Mouse (Mus musculus) thymus, postnatal 10 days (tissue): Measurements from ENCODE around the gene Pmel.

ENCODE experiments used
- DNase-seq, 2 experiments: peaks; one replicate each; pipeline ENCODE4 v3.0.0; 2021; ENCODE audit warnings: low spot score in 2 of 2

Gene Pmel

GRCm38 (mm10) chr10:128703895-128704294 is at the start of gene Pmel:
Pmel (plus strand) TSS chr10:128704195.
- DNase-seq, result no peak

- no peak for DNase-seq
Measured at GRCm38 (mm10) chr10:128655254-128655653, 48.7 kb upstream of the Pmel start.

- DNase-seq, result no peak
Measured at GRCm38 (mm10) chr10:128656731-128657130, 47.3 kb upstream of the Pmel start.

- no peak for DNase-seq
Measured at GRCm38 (mm10) chr10:128657844-128658243, 46.2 kb upstream of the Pmel start.

GRCm38 (mm10) chr10:128659490-128659889 is 44.5 kb upstream of the Pmel start:
- DNase-seq, result no peak

- no peak for DNase-seq
Measured at GRCm38 (mm10) chr10:128662465-128662864, 41.5 kb upstream of the Pmel start.

GRCm38 (mm10) chr10:128663441-128664220 is 40.4 kb upstream of the Pmel start:
- no peak for DNase-seq

GRCm38 (mm10) chr10:128664808-128665207 is 39.2 kb upstream of the Pmel start:
- DNase-seq, result no peak

GRCm38 (mm10) chr10:128665307-128665706 is 38.7 kb upstream of the Pmel start:
- DNase-seq, result no peak

GRCm38 (mm10) chr10:128665806-128666205 is 38.2 kb upstream of the Pmel start:
- no peak for DNase-seq

GRCm38 (mm10) chr10:128668790-128669672 is 35.0 kb upstream of the Pmel start:
- peak; percentile 57 to 60 for DNase-seq

- DNase-seq, result no peak
Measured at GRCm38 (mm10) chr10:128671148-128671547, 32.8 kb upstream of the Pmel start.

GRCm38 (mm10) chr10:128673763-128674468 is 30.1 kb upstream of the Pmel start, which contains the start of gene Suox:
Suox (minus strand) TSS chr10:128674073.
- DNase-seq, result peak; percentile 80 to 86

GRCm38 (mm10) chr10:128674469-128675008 is 29.5 kb upstream of the Pmel start:
- DNase-seq, result peak in 1 of 2 experiments; percentile 49

GRCm38 (mm10) chr10:128695411-128695991 is 8.5 kb upstream of the Pmel start:
- no peak for DNase-seq

GRCm38 (mm10) chr10:128695992-128696807 is 7.8 kb upstream of the Pmel start, which contains the start of gene Rab5b:
Rab5b (minus strand) TSS chr10:128696264.
- peak; percentile 95 to 98 for DNase-seq

- no peak for DNase-seq
Measured at GRCm38 (mm10) chr10:128697072-128697725, 6.8 kb upstream of the Pmel start.

GRCm38 (mm10) chr10:128699006-128699405 is 5.0 kb upstream of the Pmel start:
- no peak for DNase-seq

GRCm38 (mm10) chr10:128699611-128700010 is 4.4 kb upstream of the Pmel start:
- no peak for DNase-seq

- DNase-seq, result no peak
Measured at GRCm38 (mm10) chr10:128700712-128701111, 3.3 kb upstream of the Pmel start.
